Mouse (Mus musculus): ENCODE measurements around the gene Mrpl27. TPM values are rescaled to one million over a fixed set of nuclear protein-coding genes. Genes with fewer than 3 reads are reported as not detected.

Mrpl27 gene
- polyA plus RNA-seq, 1 experiment from 2014 or later: 157 TPM

GRCm38 (mm10) chr11:94652973-94653372, 594 bp upstream of the Mrpl27 start:
- Histone ChIP-seq H3K9me3 (ENCODE audit: control insufficient read depth, low read length) (no peaks in the 10 kb centered on the region), H3K4me1 (ENCODE audit: control insufficient read depth, insufficient read depth, low read depth, low read length) (peaks cover 11% of the 10 kb centered on the region), H3K4me3 (ENCODE audit: low read length) (peak overlapping the region; percentile 48), H3K4me2 (ENCODE audit: low read length) (peak overlapping the region; percentile 69), H3K27ac (ENCODE audit: low read depth, low read length) (no peak overlapping the region), H3K9ac (ENCODE audit: low read depth, low read length) (no peak overlapping the region), H3K27me3 (replicated peaks; ENCODE audit: control insufficient read depth, insufficient read depth, low read length) (no peaks in the 10 kb centered on the region), H3K36me3 (ENCODE audit: control insufficient read depth, insufficient read depth, low read length) (no peaks in the 10 kb centered on the region; the same call in 1 of the 2 replicates)
- 49% methylated on average over 8 of the region's 8 CpGs for WGBS
- ATAC-seq: no peak

DNA sequence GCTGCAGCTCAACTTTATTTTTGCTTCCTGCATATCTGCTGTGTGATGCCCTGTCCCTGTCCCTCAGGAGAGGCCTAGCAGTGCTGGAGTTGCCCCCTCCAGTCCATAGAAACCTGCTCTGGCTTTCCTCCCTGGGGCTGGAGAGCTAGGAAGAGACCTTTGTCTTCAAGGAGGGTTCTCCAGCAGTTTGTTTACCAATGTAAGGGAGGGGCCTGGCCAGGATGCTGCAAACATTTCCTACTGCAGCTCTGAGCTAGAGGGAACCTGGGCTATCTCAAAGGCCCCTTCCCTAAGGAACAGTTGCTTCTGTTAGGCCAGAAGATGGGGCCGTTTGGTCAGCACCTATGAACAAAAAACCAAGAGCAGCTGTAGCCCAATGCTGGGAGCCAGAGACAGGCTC, 7.8 kb downstream of the Mrpl27 start:
- no peak for ATAC-seq
- no peaks in the 10 kb centered on the region for H3K4me1 ChIP-seq (ENCODE audit: control insufficient read depth, insufficient read depth, low read depth, low read length)
- H3K4me3 ChIP-seq (ENCODE audit: low read length): no peak overlapping the region
- H3K27me3 ChIP-seq (replicated peaks; ENCODE audit: control insufficient read depth, insufficient read depth, low read length): no peaks in the 10 kb centered on the region
- no peak overlapping the region for H3K4me2 ChIP-seq (ENCODE audit: low read length)
- no peak overlapping the region for H3K27ac ChIP-seq (ENCODE audit: low read depth, low read length)
- H3K36me3 ChIP-seq (ENCODE audit: control insufficient read depth, insufficient read depth, low read length): peaks cover 29% of the 10 kb centered on the region
- no peak overlapping the region for H3K9ac ChIP-seq (ENCODE audit: low read depth, low read length)
- no peaks in the 10 kb centered on the region for H3K9me3 ChIP-seq (ENCODE audit: control insufficient read depth, low read length)
- 82% methylated on average over 1 of the region's 1 CpGs for WGBS

- H3K9me3 ChIP-seq (ENCODE audit: control insufficient read depth, low read length): no peaks in the 10 kb centered on the region
- WGBS: 92% methylated on average over 6 of the region's 6 CpGs
- H3K4me1 ChIP-seq (ENCODE audit: control insufficient read depth, insufficient read depth, low read depth, low read length): no peaks in the 10 kb centered on the region
- no peaks in the 10 kb centered on the region for H3K27me3 ChIP-seq (replicated peaks; ENCODE audit: control insufficient read depth, insufficient read depth, low read length)
- no peak for ATAC-seq
- peaks cover 53% of the 10 kb centered on the region for H3K36me3 ChIP-seq (ENCODE audit: control insufficient read depth, insufficient read depth, low read length)
- H3K9ac ChIP-seq (ENCODE audit: low read depth, low read length): no peak overlapping the region
- no peak overlapping the region for H3K4me2 ChIP-seq (ENCODE audit: low read length)
- H3K27ac ChIP-seq (ENCODE audit: low read depth, low read length): no peak overlapping the region
- no peak overlapping the region for H3K4me3 ChIP-seq (ENCODE audit: low read length)
These were observed 11.7 kb downstream of the Mrpl27 start for GRCm38 (mm10) chr11:94665281-94665680.

- 83% methylated on average over 5 of the region's 5 CpGs for WGBS
- no peaks in the 10 kb centered on the region for H3K9me3 ChIP-seq (ENCODE audit: control insufficient read depth, low read length)
- H3K4me1 ChIP-seq (ENCODE audit: control insufficient read depth, insufficient read depth, low read depth, low read length): peaks cover 20% of the 10 kb centered on the region
- ATAC-seq: no peak
- H3K4me2 ChIP-seq (ENCODE audit: low read length): no peak overlapping the region
- no peak overlapping the region for H3K4me3 ChIP-seq (ENCODE audit: low read length)
- H3K27ac ChIP-seq (ENCODE audit: low read depth, low read length): no peak overlapping the region
- H3K9ac ChIP-seq (ENCODE audit: low read depth, low read length): peak overlapping the region; percentile 22; the same call in 1 of the 2 replicates
- no peaks in the 10 kb centered on the region for H3K27me3 ChIP-seq (replicated peaks; ENCODE audit: control insufficient read depth, insufficient read depth, low read length)
- H3K36me3 ChIP-seq (ENCODE audit: control insufficient read depth, insufficient read depth, low read length): peaks cover 5% of the 10 kb centered on the region; the same call in 1 of the 2 replicates
These were observed 21.4 kb downstream of the Mrpl27 start for GRCm38 (mm10) chr11:94674984-94675383.

DNA sequence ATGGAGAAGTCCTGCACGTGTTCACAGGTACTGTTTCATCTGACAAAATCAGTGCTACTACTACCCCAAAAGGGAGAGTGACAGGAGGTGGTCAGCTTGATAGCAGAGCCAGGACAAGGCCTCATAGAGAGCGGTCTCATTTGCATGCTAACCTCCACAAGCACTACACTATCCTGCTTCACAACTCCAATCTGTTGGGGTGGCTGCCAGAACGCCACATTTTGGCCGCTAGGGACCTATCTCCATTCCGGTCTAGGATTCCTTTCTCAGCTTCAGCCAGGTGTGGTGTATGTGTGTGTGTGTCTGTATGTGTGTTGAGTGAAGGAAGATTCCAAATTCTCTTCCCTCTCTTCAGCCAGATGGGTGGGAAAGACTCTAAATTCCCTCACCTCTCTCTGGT, 21.9 kb downstream of the Mrpl27 start:
- Histone ChIP-seq H3K36me3 (ENCODE audit: control insufficient read depth, insufficient read depth, low read length) (0 out of 2 replicates have a peak, but pooled peaks cover 2% of the 10 kb centered on the region), H3K27ac (ENCODE audit: low read depth, low read length) (no peak overlapping the region), H3K9ac (ENCODE audit: low read depth, low read length) (no peak overlapping the region), H3K9me3 (ENCODE audit: control insufficient read depth, low read length) (no peaks in the 10 kb centered on the region), H3K4me1 (ENCODE audit: control insufficient read depth, insufficient read depth, low read depth, low read length) (peaks cover 20% of the 10 kb centered on the region), H3K4me2 (ENCODE audit: low read length) (no peak overlapping the region; the same call in none of the 2 replicates), H3K4me3 (ENCODE audit: low read length) (no peak overlapping the region), H3K27me3 (replicated peaks; ENCODE audit: control insufficient read depth, insufficient read depth, low read length) (no peaks in the 10 kb centered on the region)
- ATAC-seq: no peak
- WGBS: 78% methylated on average over 5 of the region's 5 CpGs

GRCm38 (mm10) chr11:94676308-94676707, 22.7 kb downstream of the Mrpl27 start:
- no peak for ATAC-seq
- peaks cover 20% of the 10 kb centered on the region for H3K4me1 ChIP-seq (ENCODE audit: control insufficient read depth, insufficient read depth, low read depth, low read length)
- WGBS: 40% methylated on average over 4 of the region's 4 CpGs
- H3K36me3 ChIP-seq (ENCODE audit: control insufficient read depth, insufficient read depth, low read length): no peaks in the 10 kb centered on the region
- peak overlapping the region; percentile 82 for H3K4me2 ChIP-seq (ENCODE audit: low read length)
- H3K9ac ChIP-seq (ENCODE audit: low read depth, low read length): peak overlapping the region; percentile 95
- H3K4me3 ChIP-seq (ENCODE audit: low read length): peak overlapping the region; percentile 82
- no peak overlapping the region for H3K27ac ChIP-seq (ENCODE audit: low read depth, low read length)
- no peaks in the 10 kb centered on the region for H3K27me3 ChIP-seq (replicated peaks; ENCODE audit: control insufficient read depth, insufficient read depth, low read length)
- no peaks in the 10 kb centered on the region for H3K9me3 ChIP-seq (ENCODE audit: control insufficient read depth, low read length)

DNA sequence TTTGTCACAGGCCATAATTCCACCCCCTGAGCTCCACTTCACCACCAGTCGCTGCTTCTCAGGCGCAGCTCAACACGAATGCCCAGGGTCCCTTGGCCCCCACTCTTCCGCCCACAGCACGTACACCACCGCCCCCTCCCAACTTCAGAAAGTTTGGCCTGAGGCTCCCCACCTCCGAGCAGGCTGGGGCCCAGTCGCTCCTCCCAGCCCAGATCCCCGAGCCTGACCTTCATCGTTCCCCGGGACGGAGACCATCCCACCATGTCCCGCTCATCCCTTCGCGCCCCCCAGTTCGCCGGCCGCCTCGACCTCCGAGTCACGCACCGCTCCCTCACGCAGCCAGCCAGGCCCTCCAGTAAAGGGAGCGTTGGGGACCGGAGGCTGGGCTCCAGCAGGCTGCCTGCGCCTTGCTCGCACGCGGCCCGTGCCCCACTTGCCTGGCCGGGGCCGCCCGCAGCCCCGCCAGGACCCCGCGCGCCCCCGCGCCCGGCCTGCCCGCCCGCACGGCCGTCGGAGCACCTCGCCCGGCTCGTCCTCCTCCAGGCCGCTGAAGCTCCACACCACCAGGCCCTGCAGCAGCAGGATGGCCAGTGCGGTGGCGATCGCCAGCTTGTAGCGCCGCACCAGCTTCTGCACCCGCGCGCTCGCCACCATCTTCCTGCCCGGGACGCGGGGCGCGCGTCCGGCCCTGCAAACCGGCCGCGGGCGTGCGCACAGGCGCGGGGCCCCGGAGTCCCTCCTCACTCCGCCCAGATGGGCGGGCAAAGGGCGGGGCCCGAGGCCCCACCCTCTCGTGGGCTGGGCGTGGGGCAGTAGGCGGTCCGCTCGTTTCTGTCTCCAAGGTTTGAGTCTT, 23.4 kb downstream of the Mrpl27 start, which contains the start of gene Xylt2:
Gene Xylt2 (minus strand): TSS at position 762 of the 853 bp plus-strand sequence.
- WGBS: 1% methylated on average over 56 of the region's 82 CpGs

DNA sequence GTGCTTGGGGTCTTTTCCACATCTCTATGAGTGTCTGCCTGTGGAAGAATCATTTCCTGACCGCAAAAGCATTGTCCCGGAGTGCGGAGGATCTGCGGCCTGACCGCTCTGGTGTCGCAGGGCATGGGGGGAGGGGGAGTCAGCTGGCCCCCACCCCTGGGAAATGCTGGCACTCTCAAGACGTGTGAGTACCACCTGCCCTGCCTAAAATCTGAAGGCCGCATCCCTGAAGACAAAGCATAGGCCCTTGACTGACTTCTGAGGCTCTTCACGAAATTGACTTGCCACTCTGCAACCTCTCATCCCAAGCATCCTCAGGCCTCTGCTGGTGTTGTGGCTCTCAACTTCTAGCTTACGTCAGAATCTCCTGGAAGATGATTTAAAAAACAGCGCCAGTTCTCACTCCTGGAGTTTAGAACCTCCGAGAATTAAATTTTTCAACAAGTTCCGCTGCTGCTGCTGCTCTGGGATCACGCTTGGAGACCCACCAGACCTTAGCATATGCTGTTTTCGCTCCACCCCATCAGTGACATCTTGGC, 24.1 kb downstream of the Mrpl27 start:
- H3K27ac ChIP-seq (ENCODE audit: low read depth, low read length): peak overlapping the region; percentile 65
- H3K4me3 ChIP-seq (ENCODE audit: low read length): peak overlapping the region; percentile 82
- peak overlapping the region; percentile 82 for H3K4me2 ChIP-seq (ENCODE audit: low read length)
- H3K27me3 ChIP-seq (replicated peaks; ENCODE audit: control insufficient read depth, insufficient read depth, low read length): no peaks in the 10 kb centered on the region
- H3K9me3 ChIP-seq (ENCODE audit: control insufficient read depth, low read length): no peaks in the 10 kb centered on the region
- peaks cover 20% of the 10 kb centered on the region for H3K4me1 ChIP-seq (ENCODE audit: control insufficient read depth, insufficient read depth, low read depth, low read length)
- 28% methylated on average over 15 of the region's 15 CpGs for WGBS
- H3K9ac ChIP-seq (ENCODE audit: low read depth, low read length): peak overlapping the region; percentile 95
- peak; percentile 61 for ATAC-seq
- no peaks in the 10 kb centered on the region for H3K36me3 ChIP-seq (ENCODE audit: control insufficient read depth, insufficient read depth, low read length)

More for the DNA sequence above, 23.4 kb downstream of the Mrpl27 start, which contains the start of gene Xylt2:
- Histone ChIP-seq H3K27ac (ENCODE audit: low read depth, low read length) (peak within 1 kb of the TSS; percentile 90), H3K4me2 (ENCODE audit: low read length) (peak within 1 kb of the TSS; percentile 82), H3K9me3 (ENCODE audit: control insufficient read depth, low read length) (no peaks in the 10 kb centered on the region), H3K36me3 (ENCODE audit: control insufficient read depth, insufficient read depth, low read length) (no peaks in the 10 kb centered on the region), H3K4me1 (ENCODE audit: control insufficient read depth, insufficient read depth, low read depth, low read length) (peaks cover 20% of the 10 kb centered on the region), H3K27me3 (replicated peaks; ENCODE audit: control insufficient read depth, insufficient read depth, low read length) (no peaks in the 10 kb centered on the region), H3K9ac (ENCODE audit: low read depth, low read length) (peak within 1 kb of the TSS; percentile 95), H3K4me3 (ENCODE audit: low read length) (peak within 1 kb of the TSS; percentile 82)
- ATAC-seq: peak; percentile 97

DNA sequence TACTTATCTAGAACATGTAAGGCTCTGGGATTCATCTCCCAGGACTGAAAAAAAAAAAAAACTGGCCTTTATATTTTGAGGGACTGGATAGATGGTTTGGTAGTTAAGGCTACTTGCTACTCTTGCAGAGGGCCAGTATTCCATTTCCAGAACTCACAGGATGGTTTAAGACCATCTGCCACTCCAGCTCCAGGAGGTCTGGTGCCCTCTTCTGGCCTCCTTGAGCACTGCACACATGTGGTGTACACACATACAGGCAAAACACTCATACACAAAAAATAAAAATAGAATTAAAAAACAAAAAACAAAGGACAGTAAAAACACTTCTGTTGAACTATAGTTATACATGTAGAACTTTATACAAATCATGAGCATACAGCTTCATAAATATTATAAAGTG, 27.1 kb downstream of the Mrpl27 start:
- Histone ChIP-seq H3K9me3 (ENCODE audit: control insufficient read depth, low read length) (no peaks in the 10 kb centered on the region), H3K4me2 (ENCODE audit: low read length) (no peak overlapping the region), H3K4me3 (ENCODE audit: low read length) (no peak overlapping the region), H3K9ac (ENCODE audit: low read depth, low read length) (no peak overlapping the region), H3K27ac (ENCODE audit: low read depth, low read length) (no peak overlapping the region), H3K27me3 (replicated peaks; ENCODE audit: control insufficient read depth, insufficient read depth, low read length) (no peaks in the 10 kb centered on the region), H3K4me1 (ENCODE audit: control insufficient read depth, insufficient read depth, low read depth, low read length) (peaks cover 13% of the 10 kb centered on the region), H3K36me3 (ENCODE audit: control insufficient read depth, insufficient read depth, low read length) (no peaks in the 10 kb centered on the region)
- no peak for ATAC-seq
